Mouse (Mus musculus) ES-Bruce4 (cell line): ENCODE measurements around the gene Oser1.

ENCODE experiments used
- CTCF ChIP-seq: IDR thresholded peaks from one replicate; pipeline ENCODE4 v1.8.1; 2011; ENCODE audit warnings: low read depth, low read length
- EP300 ChIP-seq: IDR thresholded peaks from 2 replicates; pipeline ENCODE4 v1.6.1; 2011; ENCODE audit warnings: low read depth, low read length; ENCODE audit not compliant: insufficient read depth
- POLR2A ChIP-seq: IDR thresholded peaks from one replicate; pipeline ENCODE4 v1.8.1; 2011; ENCODE audit warnings: low read length; ENCODE audit not compliant: insufficient read depth

GRCm38 (mm10) chr2:163418841-163419345 lies 5.6 kb downstream of the Oser1 start:
- TF ChIP-seq POLR2A: no peak
- no peak for TF ChIP-seq CTCF
- TF ChIP-seq EP300: no peak
